Mouse (Mus musculus) kidney, adult 2 months (tissue): Measurements from ENCODE around the gene 9430097D07Rik. TPM values are rescaled to one million over a fixed set of nuclear protein-coding genes. Genes with fewer than 3 reads are reported as not detected.

ENCODE experiments used
- DNase-seq: peaks from one replicate; pipeline ENCODE4 v3.0.0; 2021
- H3K27ac ChIP-seq: fragments of 200-500 bp; 2 replicates; pipeline ENCODE4 v1.5.1; 2012; ENCODE audit warnings: low read depth, low read length, control low read depth, inconsistent platforms; ENCODE audit not compliant: insufficient read depth
- H3K27me3 ChIP-seq: fragments of 200-500 bp; replicated peaks from 2 replicates; pipeline ENCODE4 v1.6.1; 2012; ENCODE audit warnings: mild to moderate bottlenecking, moderate library complexity, low read length, inconsistent platforms; ENCODE audit not compliant: control insufficient read depth, insufficient read depth
- H3K36me3 ChIP-seq: fragments of 200-500 bp; 2 replicates; pipeline ENCODE4 v1.6.1; 2012; ENCODE audit warnings: mild to moderate bottlenecking, moderate library complexity, low read length, inconsistent platforms; ENCODE audit not compliant: control insufficient read depth, insufficient read depth
- H3K4me1 ChIP-seq: fragments of 200-500 bp; 2 replicates; pipeline ENCODE4 v1.6.1; 2011; ENCODE audit warnings: low read length; ENCODE audit not compliant: control insufficient read depth, insufficient read depth
- H3K4me3 ChIP-seq: fragments of 200-500 bp; 2 replicates; pipeline ENCODE4 v1.5.1; 2011; ENCODE audit warnings: mild to moderate bottlenecking, low read depth, low read length, control low read depth; ENCODE audit not compliant: insufficient read depth
- CTCF ChIP-seq: fragments of 200-500 bp; conservative IDR thresholded peaks from 2 replicates; pipeline ENCODE4 v1.5.1; 2011; ENCODE audit warnings: low read depth, mild to moderate bottlenecking, control low read depth, low read length, moderate library complexity, mixed read lengths; ENCODE audit not compliant: insufficient read depth, insufficient read length
- POLR2A ChIP-seq: fragments of 200-500 bp; IDR thresholded peaks from one replicate; pipeline ENCODE4 v1.6.1; 2011; ENCODE audit warnings: low read depth, low read length, control low read depth
- WGBS: fragments of 180-500 bp; shearing (Covaris S2); methylation state at CpG from one replicate; pipeline ENCODE4 v1.1.7; 2018; 5-methylcytosine and 5-hydroxymethylcytosine counted together
- polyA plus RNA-seq: library from polyadenylated mRNA; depleted of rRNA; stranded (reverse); fragments of >200 nt; gene quantifications from 2 replicates; pipeline ENCODE4 v1.2.3, GENCODE M21; 2012

The 9430097D07Rik gene
- polyA plus RNA-seq, 1 experiment = not detected

DNA sequence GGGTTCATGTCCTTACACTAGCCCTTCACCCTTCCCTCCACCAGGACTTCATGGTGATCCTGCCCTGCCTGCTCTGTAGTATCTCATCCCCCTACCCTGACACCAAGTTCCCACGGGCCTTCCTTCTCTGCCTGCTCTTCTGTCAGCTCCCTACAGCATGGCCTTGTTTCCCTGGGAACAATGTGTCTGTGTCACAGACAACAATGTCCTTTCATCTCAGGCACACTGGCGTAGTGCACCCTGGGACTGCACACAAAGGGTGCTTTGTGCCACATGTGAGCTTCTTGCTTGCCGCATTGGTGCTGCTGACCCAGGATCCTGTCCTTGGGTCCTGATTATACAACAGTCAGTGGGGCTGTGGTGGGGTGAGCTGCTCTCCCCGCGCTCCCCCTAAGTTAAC lies 15.9 kb downstream of the 9430097D07Rik start:
- 72% methylated on average over 5 of the region's 5 CpGs for WGBS
- no peaks in the 10 kb centered on the region for H3K27me3 ChIP-seq
- H3K4me3 ChIP-seq = no peak overlapping the region
- DNase-seq = no peak
- no peak for TF ChIP-seq POLR2A
- TF ChIP-seq CTCF = no peak
- H3K4me1 ChIP-seq = peaks cover 6% of the 10 kb centered on the region; the same call in 1 of the 2 replicates
- H3K27ac ChIP-seq = no peak overlapping the region
- H3K36me3 ChIP-seq = no peaks in the 10 kb centered on the region

DNA sequence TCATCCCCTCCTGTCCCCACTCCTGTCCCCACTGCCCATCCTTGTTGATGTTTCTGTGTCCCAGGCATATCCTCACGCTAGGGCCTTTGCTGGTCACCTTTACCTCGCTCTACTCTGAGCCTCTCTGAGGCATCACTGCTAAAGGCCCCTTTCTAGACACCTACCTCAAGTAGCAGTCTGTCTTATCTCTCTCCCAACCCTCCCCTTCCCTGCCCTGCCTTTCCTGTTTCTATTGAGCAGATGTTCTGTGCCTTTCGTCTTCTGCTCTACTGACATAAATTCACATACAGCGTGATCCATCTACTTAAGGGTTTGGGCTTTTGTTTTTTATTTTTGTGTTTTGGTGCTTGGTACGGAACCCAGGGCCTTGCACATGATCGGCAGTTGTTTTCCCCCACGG lies 19.5 kb downstream of the 9430097D07Rik start:
- no peaks in the 10 kb centered on the region for H3K27me3 ChIP-seq
- peaks cover 6% of the 10 kb centered on the region; the same call in 1 of the 2 replicates for H3K4me1 ChIP-seq
- 0 out of 2 replicates have a peak overlapping the region, but pooled peaks have one; percentile 21 for H3K27ac ChIP-seq
- WGBS = 67% methylated on average over 7 of the region's 7 CpGs
- TF ChIP-seq CTCF (no peak), POLR2A (no peak)
- no peak overlapping the region for H3K4me3 ChIP-seq
- no peaks in the 10 kb centered on the region for H3K36me3 ChIP-seq
- no peak for DNase-seq

DNA sequence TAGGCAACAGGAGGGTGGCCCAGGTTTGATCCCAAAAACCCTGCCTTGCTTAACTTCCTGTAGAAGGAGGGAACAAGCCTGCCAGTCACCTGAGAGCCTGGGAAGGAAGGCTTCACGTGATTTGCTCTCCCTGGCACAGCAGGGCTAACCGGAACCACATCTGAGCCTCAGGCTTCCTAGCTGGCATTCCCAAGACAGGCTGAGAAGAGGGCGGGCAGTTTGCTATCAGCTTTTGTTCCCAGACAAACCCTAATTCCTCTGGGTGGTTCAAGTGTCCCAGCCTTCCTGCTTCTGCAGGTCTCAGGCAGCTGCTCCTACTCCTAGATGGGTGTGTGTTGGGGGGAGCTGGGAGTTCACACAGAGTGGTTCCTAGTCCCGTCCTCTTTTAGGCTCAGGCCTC lies 20.0 kb downstream of the 9430097D07Rik start:
- Histone ChIP-seq H3K36me3 (no peaks in the 10 kb centered on the region), H3K4me3 (no peak overlapping the region), H3K27ac (no peak overlapping the region), H3K27me3 (no peaks in the 10 kb centered on the region), H3K4me1 (peaks cover 6% of the 10 kb centered on the region; the same call in 1 of the 2 replicates)
- 40% methylated on average over 4 of the region's 4 CpGs for WGBS
- TF ChIP-seq POLR2A (no peak), CTCF (no peak)
- peak; percentile 63 for DNase-seq

DNA sequence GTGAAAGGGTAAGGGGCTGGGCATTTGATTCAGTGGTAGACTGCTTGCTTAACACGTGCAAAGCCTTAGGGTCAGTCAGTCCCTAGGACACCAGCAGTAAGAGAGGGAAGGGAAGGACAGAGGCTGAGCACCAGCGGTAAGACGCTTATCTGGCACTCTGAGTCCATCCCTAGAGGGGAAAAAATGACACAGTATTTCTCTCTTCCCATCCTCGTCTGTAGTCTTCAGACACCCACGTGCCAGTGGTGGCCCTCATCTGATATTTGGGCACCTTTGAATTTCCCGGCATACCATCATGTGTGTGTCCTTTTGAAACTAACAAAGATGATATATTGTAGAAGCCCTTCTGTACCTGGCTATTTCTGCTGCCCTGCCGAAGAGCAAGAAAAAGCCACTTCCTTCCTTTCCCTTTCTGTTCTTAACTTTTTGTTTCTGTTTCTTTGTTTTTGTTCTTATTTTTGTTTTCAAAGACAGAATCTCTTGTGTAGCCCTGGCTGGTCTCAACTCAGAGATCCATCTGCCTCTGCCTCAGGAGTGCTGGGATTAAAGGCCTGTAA lies 21.8 kb downstream of the 9430097D07Rik start:
- Histone ChIP-seq H3K27me3 (no peaks in the 10 kb centered on the region), H3K27ac (no peak overlapping the region), H3K4me1 (peaks cover 10% of the 10 kb centered on the region; the same call in 1 of the 2 replicates), H3K4me3 (no peak overlapping the region), H3K36me3 (no peaks in the 10 kb centered on the region)
- TF ChIP-seq CTCF (no peak), POLR2A (no peak)
- no peak for DNase-seq
- WGBS = 66% methylated on average over 7 of the region's 7 CpGs

DNA sequence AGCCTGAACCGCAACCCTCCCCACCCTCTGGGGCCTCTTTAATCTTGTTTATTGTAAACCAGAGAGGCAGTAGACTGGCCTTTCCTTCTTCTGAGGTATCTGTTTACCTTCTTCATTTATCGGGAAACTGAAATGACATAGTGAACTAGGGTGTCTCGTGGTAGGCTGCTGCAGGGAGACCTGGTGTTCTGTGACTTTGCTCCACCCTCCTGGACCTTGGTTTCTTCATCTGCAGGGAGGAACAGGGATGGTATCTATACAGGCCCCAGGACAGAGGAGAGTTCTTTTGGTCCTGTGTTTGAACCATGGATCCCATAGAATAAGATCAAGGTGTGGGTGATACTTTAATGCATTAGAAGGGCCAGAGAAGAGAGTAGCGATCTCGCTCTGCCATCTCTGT lies 24.2 kb downstream of the 9430097D07Rik start:
- TF ChIP-seq POLR2A (no peak), CTCF (no peak)
- no peak overlapping the region for H3K27ac ChIP-seq
- 71% methylated on average over 5 of the region's 5 CpGs for WGBS

DNA sequence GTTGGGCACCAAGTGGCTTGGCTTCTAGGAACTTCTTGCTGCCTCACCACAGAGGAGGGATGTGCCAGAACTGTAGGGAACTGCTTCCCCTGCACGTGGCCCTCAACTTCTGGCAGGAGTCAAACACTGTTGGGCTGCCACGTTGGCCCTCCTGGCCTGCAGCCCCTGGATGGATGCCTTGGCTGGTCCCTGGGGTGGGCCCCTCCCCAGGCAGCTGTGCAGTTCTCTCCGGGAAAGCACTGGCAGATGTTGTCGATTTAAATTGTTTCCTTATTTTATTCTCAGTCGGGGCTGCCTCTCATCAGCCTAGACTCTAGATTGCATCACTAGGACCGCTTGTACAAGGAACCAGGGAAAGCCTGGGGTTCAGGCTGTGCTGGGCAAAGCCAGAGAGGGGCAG lies 25.7 kb downstream of the 9430097D07Rik start:
- Histone ChIP-seq H3K27me3 (no peaks in the 10 kb centered on the region), H3K27ac (no peak overlapping the region), H3K36me3 (no peaks in the 10 kb centered on the region), H3K4me3 (no peak overlapping the region), H3K4me1 (peaks cover 19% of the 10 kb centered on the region; the same call in 1 of the 2 replicates)
- DNase-seq = no peak
- whole genome bisulfite sequencing = 38% methylated on average over 6 of the region's 6 CpGs
- no peak for TF ChIP-seq CTCF
- TF ChIP-seq POLR2A = no peak

More for the DNA sequence above, 24.2 kb downstream of the 9430097D07Rik start:
- Histone ChIP-seq H3K4me1 (peaks cover 24% of the 10 kb centered on the region; the same call in 1 of the 2 replicates), H3K4me3 (no peak overlapping the region), H3K36me3 (no peaks in the 10 kb centered on the region), H3K27me3 (no peaks in the 10 kb centered on the region)
- DNase-seq = no peak

DNA sequence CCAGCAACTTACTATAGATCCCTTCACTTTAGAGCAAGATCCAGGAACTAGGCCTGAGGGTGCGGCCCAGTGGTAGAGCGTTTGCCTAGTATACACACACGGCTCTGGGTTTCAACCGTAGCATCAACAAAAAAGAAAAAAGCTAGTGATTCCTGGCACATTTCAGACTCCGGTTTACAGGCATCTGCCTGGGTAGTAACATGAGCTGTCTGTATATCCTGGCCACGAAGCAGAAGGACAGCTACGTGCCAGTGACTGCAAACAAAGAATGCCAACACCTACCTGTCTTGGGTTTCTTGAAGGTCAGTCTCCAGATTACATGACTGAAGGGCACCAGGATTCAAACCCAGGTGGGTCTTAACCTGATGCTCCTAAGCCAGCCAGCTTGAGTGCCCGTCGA lies 26.3 kb downstream of the 9430097D07Rik start:
- H3K4me1 ChIP-seq = peaks cover 19% of the 10 kb centered on the region; the same call in 1 of the 2 replicates
- no peak overlapping the region for H3K27ac ChIP-seq
- DNase-seq = no peak
- TF ChIP-seq CTCF = no peak
- TF ChIP-seq POLR2A = no peak
- H3K36me3 ChIP-seq = no peaks in the 10 kb centered on the region
- 75% methylated on average over 9 of the region's 9 CpGs for WGBS
- no peak overlapping the region for H3K4me3 ChIP-seq
- no peaks in the 10 kb centered on the region for H3K27me3 ChIP-seq
